Mouse (Mus musculus): ENCODE results near the gene Wars.

DNA sequence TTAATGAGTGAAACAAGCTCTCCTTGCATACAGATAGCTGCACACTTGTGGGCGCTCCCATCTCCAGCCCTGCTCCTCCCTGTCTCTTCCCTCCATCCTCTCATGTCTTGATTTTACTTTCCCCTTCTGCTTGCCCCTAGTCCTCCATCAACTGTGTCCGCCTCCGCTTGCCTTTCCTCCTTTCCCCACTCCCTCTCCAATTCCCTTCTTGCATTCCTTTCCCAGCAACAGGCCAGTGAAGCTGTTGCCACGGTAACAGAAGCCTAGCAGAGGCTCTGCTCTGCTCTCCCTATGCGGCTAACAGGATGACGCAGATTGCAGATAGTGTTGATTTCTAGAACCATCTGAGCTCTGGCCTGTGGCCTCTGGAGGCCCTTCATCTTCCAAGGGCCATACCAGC lies 21.9 kb upstream of the Wars start:
- no peak for TF ChIP-seq CTCF (IDR thresholded peaks at IDR 0.05; ENCODE audit: low read depth, low read length)
- no peak for TF ChIP-seq POLR2A (IDR thresholded peaks at IDR 0.05; ENCODE audit: extremely low read depth, insufficient read depth, low read length)
